Mouse (Mus musculus) spleen, adult 2 months (tissue): ENCODE results near the gene Calcoco1. TPM values are rescaled to one million over a fixed set of nuclear protein-coding genes. Genes with fewer than 3 reads are reported as not detected.

Experiments
- DNase-seq, 2 experiments: peaks; one replicate each; pipeline versions ENCODE4 v3.0.0 to v3.0.0-alpha.2; 2012 to 2021; ENCODE audit warnings: low spot score in 2 of 2, low read depth in 1 of 2
- H3K27ac ChIP-seq: fragments of 200-500 bp; 2 replicates; pipeline ENCODE4 v1.5.1; 2012; ENCODE audit warnings: low read length, inconsistent platforms; ENCODE audit not compliant: insufficient read depth
- H3K27me3 ChIP-seq: fragments of 200-500 bp; 2 replicates; pipeline ENCODE4 v1.6.1; 2012; ENCODE audit warnings: mild to moderate bottlenecking, moderate library complexity, low read length, inconsistent platforms; ENCODE audit not compliant: control insufficient read depth, insufficient read depth
- H3K36me3 ChIP-seq: fragments of 200-500 bp; 2 replicates; pipeline ENCODE4 v1.6.1; 2012; ENCODE audit warnings: mild to moderate bottlenecking, low read length, inconsistent platforms; ENCODE audit not compliant: control insufficient read depth, insufficient read depth
- H3K4me1 ChIP-seq: fragments of 200-500 bp; 2 replicates; pipeline ENCODE4 v1.6.1; 2011; ENCODE audit warnings: inconsistent platforms; ENCODE audit not compliant: control insufficient read depth, insufficient read depth, insufficient read length
- H3K4me3 ChIP-seq: fragments of 200-500 bp; 2 replicates; pipeline ENCODE4 v1.5.1; 2011; ENCODE audit warnings: mild to moderate bottlenecking, inconsistent platforms; ENCODE audit not compliant: insufficient read depth, insufficient read length; ENCODE audit errors: extremely low read depth
- CTCF ChIP-seq: fragments of 200-500 bp; IDR thresholded peaks from 2 replicates; pipeline ENCODE4 v1.5.1; 2011; ENCODE audit warnings: mild to moderate bottlenecking, inconsistent platforms; ENCODE audit not compliant: insufficient read depth, insufficient read length, insufficient replicate concordance; ENCODE audit errors: extremely low read depth
- POLR2A ChIP-seq: fragments of 200-500 bp; IDR thresholded peaks from 2 replicates; pipeline ENCODE4 v1.6.1; 2011; ENCODE audit warnings: low read depth, low read length, inconsistent platforms
- WGBS: fragments of 180-500 bp; shearing (Covaris S2); methylation state at CpG from one replicate; pipeline ENCODE4 v1.1.7; 2018; 5-methylcytosine and 5-hydroxymethylcytosine counted together
- polyA plus RNA-seq: library from polyadenylated mRNA; depleted of rRNA; stranded (reverse); fragments of >200 nt; gene quantifications from 2 replicates; pipeline ENCODE4 v1.2.3, GENCODE M21; 2012

The Calcoco1 gene
- polyA plus RNA-seq, 1 experiment: 34.9 TPM

- Histone ChIP-seq H3K27ac (no peak overlapping the region), H3K4me1 (no peaks in the 10 kb centered on the region), H3K36me3 (no peaks in the 10 kb centered on the region), H3K27me3 (peaks cover 16% of the 10 kb centered on the region), H3K4me3 (no peak overlapping the region)
- TF ChIP-seq CTCF: peak; percentile 66; the same call in 1 of the 2 replicates
- TF ChIP-seq POLR2A: no peak
- WGBS: 19% methylated on average over 15 of the region's 15 CpGs
- peak in 1 of 2 experiments; percentile 50 for DNase-seq
These were observed 17.7 kb upstream of the Calcoco1 start for GRCm38 (mm10) chr15:102739520-102740297.

GRCm38 (mm10) chr15:102738434-102738833 is 16.5 kb upstream of the Calcoco1 start:
- Histone ChIP-seq H3K27me3 (peaks cover 10% of the 10 kb centered on the region), H3K4me3 (no peak overlapping the region), H3K4me1 (no peaks in the 10 kb centered on the region), H3K36me3 (no peaks in the 10 kb centered on the region), H3K27ac (no peak overlapping the region)
- WGBS: 39% methylated on average over 2 of the region's 2 CpGs
- no peak for DNase-seq
- TF ChIP-seq CTCF (no peak), POLR2A (no peak)

- TF ChIP-seq POLR2A: no peak
- TF ChIP-seq CTCF: no peak
- Histone ChIP-seq H3K4me1 (no peaks in the 10 kb centered on the region), H3K27me3 (peaks cover 12% of the 10 kb centered on the region), H3K27ac (no peak overlapping the region), H3K36me3 (no peaks in the 10 kb centered on the region), H3K4me3 (no peak overlapping the region)
- WGBS: 91% methylated on average over 19 of the region's 19 CpGs
- no peak for DNase-seq
These were observed 15.1 kb upstream of the Calcoco1 start for GRCm38 (mm10) chr15:102737092-102737491.

- no peaks in the 10 kb centered on the region for H3K36me3 ChIP-seq
- 20% methylated on average over 31 of the region's 36 CpGs for WGBS
- no peak for DNase-seq
- no peak overlapping the region for H3K27ac ChIP-seq
- H3K4me3 ChIP-seq: no peak overlapping the region
- TF ChIP-seq CTCF (no peak), POLR2A (no peak)
- no peaks in the 10 kb centered on the region for H3K4me1 ChIP-seq
- H3K27me3 ChIP-seq: peaks cover 12% of the 10 kb centered on the region
These were observed 14.4 kb upstream of the Calcoco1 start for GRCm38 (mm10) chr15:102736127-102736944.

- no peak for DNase-seq
- Histone ChIP-seq H3K27me3 (peaks cover 12% of the 10 kb centered on the region), H3K4me3 (no peak overlapping the region), H3K27ac (no peak overlapping the region), H3K36me3 (no peaks in the 10 kb centered on the region), H3K4me1 (no peaks in the 10 kb centered on the region)
- no peak for TF ChIP-seq CTCF
- TF ChIP-seq POLR2A: no peak
- 60% methylated on average over 14 of the region's 14 CpGs for WGBS
These were observed 13.1 kb upstream of the Calcoco1 start for GRCm38 (mm10) chr15:102735031-102735430.

GRCm38 (mm10) chr15:102733759-102734531 is 12.0 kb upstream of the Calcoco1 start:
- Histone ChIP-seq H3K27ac (no peak overlapping the region), H3K27me3 (peaks cover 12% of the 10 kb centered on the region), H3K4me1 (no peaks in the 10 kb centered on the region), H3K4me3 (no peak overlapping the region), H3K36me3 (no peaks in the 10 kb centered on the region)
- 91% methylated on average over 28 of the region's 28 CpGs for WGBS
- no peak for DNase-seq
- TF ChIP-seq CTCF (no peak), POLR2A (no peak)
